Mouse (Mus musculus): ENCODE data around the gene Pibf1. TPM values are rescaled to one million over a fixed set of nuclear protein-coding genes. Genes with fewer than 3 reads are reported as not detected.

Pibf1 gene
- total and polyA plus RNA-seq, 3 experiments: 11.8 to 24.7 (median 13.9) TPM

DNA sequence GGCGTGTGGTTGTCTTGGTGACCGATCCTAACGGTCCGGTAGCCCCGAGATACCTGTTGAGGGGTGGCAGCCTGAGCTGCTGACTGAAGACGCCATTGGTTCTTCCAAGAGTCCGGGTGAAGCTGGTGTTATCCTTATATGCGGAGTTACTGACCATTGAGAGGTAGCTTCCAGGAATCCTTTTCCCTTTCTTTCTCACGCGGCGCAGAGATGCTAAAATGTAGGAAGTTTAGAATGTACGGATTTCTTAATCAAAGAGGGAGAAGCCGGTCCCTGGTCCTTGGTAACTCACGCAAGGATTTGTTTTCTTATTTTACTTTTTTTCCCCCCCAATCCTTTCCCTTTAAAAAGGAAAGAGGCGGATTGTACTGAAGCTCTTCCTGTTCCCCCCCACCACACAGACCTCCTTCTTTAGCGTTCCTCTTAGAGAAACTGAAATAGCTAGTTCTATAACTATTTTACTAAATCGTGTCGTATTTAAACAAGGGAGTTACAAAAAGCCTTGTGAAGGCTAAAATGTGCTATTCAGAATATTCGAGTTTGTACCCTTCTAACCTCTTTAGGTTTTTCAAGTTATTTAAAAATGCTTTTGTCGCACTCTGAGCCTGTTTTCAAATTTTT lies 853 bp downstream of the Pibf1 start:
- dilution Hi-C loops (cut with MboI; ENCODE audit: extremely low pct_ligation_motif_present, extremely low pct_unique_long_range_greater_than_20kb, low sequenced_read_pairs): no loop called here
- peak overlapping the region; percentile 88 for H3K9ac ChIP-seq (ENCODE audit: insufficient read depth, low read depth)
- H3K4me1 ChIP-seq (ENCODE audit: control insufficient read depth in 1 of 2, insufficient read depth in 2 of 2): peaks cover 7 to 19% of the 10 kb centered on the region in 2 experiments; a peak in 3 of 4 replicates
- H3K27me3 ChIP-seq (replicated peaks): no peaks in the 10 kb centered on the region
- peak overlapping the region; percentile 66 for H3K4me2 ChIP-seq (ENCODE audit: insufficient read depth, low read depth, poor library complexity, severe bottlenecking)
- peak; percentile 44 for DNase-seq (ENCODE audit: extremely low read depth)
- H3K4me3 ChIP-seq (replicated peaks in 1 of 3; ENCODE audit: low read depth in 2 of 3, low read length in 2 of 3, poor library complexity in 1 of 3): peak overlapping the region; percentile 73 to 99 (median 96)
- no peak overlapping the region for H3K27ac ChIP-seq (ENCODE audit: insufficient read depth, low read depth)
- in situ Hi-C loops (cut with MboI; ENCODE audit: low pct_ligation_motif_present, low pct_unique_long_range_greater_than_20kb, low sequenced_read_pairs): no loop called here
- TF ChIP-seq ZKSCAN1 (IDR thresholded peaks at IDR 0.05; ENCODE audit: borderline replicate concordance, low read depth, low read length) (no peak), USF1 (IDR thresholded peaks at IDR 0.05; ENCODE audit: low read depth, low read length) (no peak), ZNF384 (IDR thresholded peaks at IDR 0.05; ENCODE audit: low read depth, low read length) (peak; percentile 23; the same call in 1 of the 2 replicates), CTCF (conservative IDR thresholded peaks at IDR 0.05 in 1 of 2, IDR thresholded peaks at IDR 0.05 in 1 of 2; ENCODE audit: low read depth in 2 of 2, low read length in 2 of 2) (no peak), SMC3 (IDR thresholded peaks at IDR 0.05; ENCODE audit: low read depth, low read length) (no peak), POLR2A (IDR thresholded peaks at IDR 0.05; ENCODE audit: low read depth, low read length) (no peak; the same call in 1 of the 2 replicates), MAZ (IDR thresholded peaks at IDR 0.05; ENCODE audit: low read depth, low read length) (peak; percentile 34; the same call in 1 of the 2 replicates), ELF1 (IDR thresholded peaks at IDR 0.05; ENCODE audit: low read depth, low read length) (peak; percentile 38; the same call in 1 of the 2 replicates), SIN3A (IDR thresholded peaks at IDR 0.05; ENCODE audit: low read length) (peak; percentile 3; the same call in 1 of the 2 replicates), TBP (conservative IDR thresholded peaks at IDR 0.05; ENCODE audit: low read depth, low read length) (0 out of 2 replicates have a peak, but pooled peaks have one; percentile 46), ZMIZ1 (IDR thresholded peaks at IDR 0.05; ENCODE audit: low read depth, low read length) (no peak), CHD1 (IDR thresholded peaks at IDR 0.05; ENCODE audit: low read depth, low read length) (no peak), MXI1 (IDR thresholded peaks at IDR 0.05; ENCODE audit: low read depth, low read length) (no peak), HCFC1 (IDR thresholded peaks at IDR 0.05; ENCODE audit: low read depth, low read length) (peak; percentile 74), ETS1 (conservative IDR thresholded peaks at IDR 0.05; ENCODE audit: low read depth, low read length) (no peak)
- H3K9me3 ChIP-seq (replicated peaks; ENCODE audit: low read length): no peaks in the 10 kb centered on the region
- peaks cover 37% of the 10 kb centered on the region for H3K79me2 ChIP-seq (replicated peaks; ENCODE audit: control insufficient read depth, extremely low read depth, insufficient read depth, poor library complexity, severe bottlenecking)
- H3K36me3 ChIP-seq (replicated peaks in 1 of 2; ENCODE audit: control insufficient read depth in 1 of 2, insufficient read depth in 1 of 2, low read length in 1 of 2): peaks cover 53 to 69% of the 10 kb centered on the region in 2 experiments

- in situ Hi-C loops (cut with MboI; ENCODE audit: low pct_ligation_motif_present, low pct_unique_long_range_greater_than_20kb, low sequenced_read_pairs): no loop called here
- Histone ChIP-seq H3K4me2 (ENCODE audit: insufficient read depth, low read depth, poor library complexity, severe bottlenecking) (no peak overlapping the region), H3K27me3 (replicated peaks) (no peaks in the 10 kb centered on the region), H3K9ac (ENCODE audit: insufficient read depth, low read depth) (no peak overlapping the region), H3K4me1 (ENCODE audit: control insufficient read depth in 1 of 2, insufficient read depth in 2 of 2) (peaks cover 4 to 11% of the 10 kb centered on the region in 2 experiments; a peak in 3 of 4 replicates), H3K36me3 (replicated peaks in 1 of 2; ENCODE audit: control insufficient read depth in 1 of 2, insufficient read depth in 1 of 2, low read length in 1 of 2) (peaks cover 47 to 66% of the 10 kb centered on the region in 2 experiments), H3K4me3 (replicated peaks in 1 of 3; ENCODE audit: low read depth in 2 of 3, low read length in 2 of 3, poor library complexity in 1 of 3) (no peak overlapping the region), H3K27ac (ENCODE audit: insufficient read depth, low read depth) (no peak overlapping the region), H3K79me2 (replicated peaks; ENCODE audit: control insufficient read depth, extremely low read depth, insufficient read depth, poor library complexity, severe bottlenecking) (peaks cover 27% of the 10 kb centered on the region), H3K9me3 (replicated peaks; ENCODE audit: low read length) (no peaks in the 10 kb centered on the region)
- no peak for DNase-seq (ENCODE audit: extremely low read depth)
- dilution Hi-C loops (cut with MboI; ENCODE audit: extremely low pct_ligation_motif_present, extremely low pct_unique_long_range_greater_than_20kb, low sequenced_read_pairs): no loop called here
- TF ChIP-seq BHLHE40 (IDR thresholded peaks at IDR 0.05; ENCODE audit: low read depth, low read length) (no peak), MYC (IDR thresholded peaks at IDR 0.05; ENCODE audit: low read depth, low read length) (no peak), MXI1 (IDR thresholded peaks at IDR 0.05; ENCODE audit: low read depth, low read length) (no peak), EP300 (IDR thresholded peaks at IDR 0.05; ENCODE audit: low read length) (no peak), RCOR1 (conservative IDR thresholded peaks at IDR 0.05; ENCODE audit: low read depth, low read length) (no peak), GABPA (IDR thresholded peaks at IDR 0.05; ENCODE audit: insufficient replicate concordance, low read depth, low read length) (no peak), KAT2A (IDR thresholded peaks at IDR 0.05; ENCODE audit: insufficient replicate concordance, low read length) (no peak), CHD2 (IDR thresholded peaks at IDR 0.05; ENCODE audit: low read length) (no peak), SMC3 (IDR thresholded peaks at IDR 0.05; ENCODE audit: low read depth, low read length) (no peak), ETS1 (conservative IDR thresholded peaks at IDR 0.05; ENCODE audit: low read depth, low read length) (no peak), ZMIZ1 (IDR thresholded peaks at IDR 0.05; ENCODE audit: low read depth, low read length) (no peak), ZKSCAN1 (IDR thresholded peaks at IDR 0.05; ENCODE audit: borderline replicate concordance, low read depth, low read length) (no peak), ZNF384 (IDR thresholded peaks at IDR 0.05; ENCODE audit: low read depth, low read length) (no peak)
These were observed 3.8 kb downstream of the Pibf1 start for GRCm38 (mm10) chr14:99103050-99103449.

Measured in CH12.LX (cell line).